Mouse (Mus musculus) telencephalon, adult 2 months (tissue): ENCODE results near the gene Inhbc.
"Not testable (repeated sequence)": the region's sequence is repeated elsewhere in the genome, so short reads cannot be mapped to it uniquely, and the experiment has no call there.

ENCODE experiments used
- DNase-seq: peaks from one replicate; pipeline ENCODE4 v3.0.0-alpha.2; 2011; ENCODE audit warnings: low read depth, low spot score

The Inhbc gene

GRCm38 (mm10) chr10:127326017-127326801 is 44.0 kb downstream of the Inhbc start:
- DNase-seq, result no peak

GRCm38 (mm10) chr10:127325454-127326016 is 44.7 kb downstream of the Inhbc start:
- DNase-seq, result no peak

GRCm38 (mm10) chr10:127324495-127324894 is 45.7 kb downstream of the Inhbc start:
- DNase-seq, result no peak

- DNase-seq, result no peak
Observed at GRCm38 (mm10) chr10:127323131-127323855, 46.9 kb downstream of the Inhbc start.

GRCm38 (mm10) chr10:127322669-127323068 is 47.6 kb downstream of the Inhbc start:
- no peak for DNase-seq

GRCm38 (mm10) chr10:127322178-127322577 is 48.1 kb downstream of the Inhbc start:
- no peak for DNase-seq

- no peak for DNase-seq
Observed at GRCm38 (mm10) chr10:127321621-127322020, 48.6 kb downstream of the Inhbc start, which contains the start of gene Arhgap9. Arhgap9 (plus strand) TSS chr10:127321964.

GRCm38 (mm10) chr10:127319969-127320368 is 50.3 kb downstream of the Inhbc start:
- no peak for DNase-seq

- DNase-seq, result no peak
Observed at GRCm38 (mm10) chr10:127318009-127318408, 52.2 kb downstream of the Inhbc start.

- no peak for DNase-seq
Observed at GRCm38 (mm10) chr10:127317277-127317676, 53.0 kb downstream of the Inhbc start.

GRCm38 (mm10) chr10:127314950-127315349 is 55.3 kb downstream of the Inhbc start:
- DNase-seq, result not testable (repeated sequence)

GRCm38 (mm10) chr10:127313516-127313915 is 56.7 kb downstream of the Inhbc start:
- DNase-seq, result not testable (repeated sequence)

GRCm38 (mm10) chr10:127312858-127313257 is 57.4 kb downstream of the Inhbc start:
- DNase-seq, result no peak

GRCm38 (mm10) chr10:127312356-127312676 is 57.9 kb downstream of the Inhbc start:
- DNase-seq, result peak; percentile 54

GRCm38 (mm10) chr10:127311476-127312355 is 58.5 kb downstream of the Inhbc start, which contains the start of gene Mars:
Mars (minus strand) TSS chr10:127311786.
- peak; percentile 97 for DNase-seq

GRCm38 (mm10) chr10:127310523-127311475 is 59.4 kb downstream of the Inhbc start:
- DNase-seq, result no peak

- DNase-seq, result not testable (repeated sequence)
Observed at GRCm38 (mm10) chr10:127309167-127309566, 61.1 kb downstream of the Inhbc start.
